Mouse (Mus musculus) layer of hippocampus, adult 9-11 months (tissue): ENCODE results near the gene Rnft2.

Experiments
- DNase-seq: peaks from one replicate; pipeline ENCODE4 v3.0.0; 2022

Rnft2 gene

DNA sequence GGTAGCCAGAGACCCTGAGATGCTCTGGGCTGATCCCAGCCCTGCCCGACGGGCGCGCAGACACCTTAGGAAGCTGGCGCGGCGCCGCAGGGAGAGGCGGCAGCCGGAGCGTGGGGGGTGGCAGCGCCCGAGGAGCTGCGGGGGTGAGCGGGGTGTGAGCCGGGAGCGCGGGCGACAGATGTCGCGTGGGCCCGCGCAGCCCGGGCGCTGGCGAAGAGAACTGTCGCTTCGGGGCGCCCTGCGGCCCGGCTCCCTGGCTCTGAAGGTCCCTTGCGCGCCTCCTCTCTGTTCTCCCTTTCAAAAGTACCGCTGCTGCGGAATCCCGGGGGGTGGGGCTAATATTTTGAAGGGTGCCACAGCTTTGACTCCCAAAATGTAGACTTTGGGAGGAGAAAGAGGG, 73.3 kb downstream of the Rnft2 start:
- DNase-seq = peak; percentile 73

GRCm38 (mm10) chr5:118170888-118171529, 73.9 kb downstream of the Rnft2 start:
- no peak for DNase-seq

DNA sequence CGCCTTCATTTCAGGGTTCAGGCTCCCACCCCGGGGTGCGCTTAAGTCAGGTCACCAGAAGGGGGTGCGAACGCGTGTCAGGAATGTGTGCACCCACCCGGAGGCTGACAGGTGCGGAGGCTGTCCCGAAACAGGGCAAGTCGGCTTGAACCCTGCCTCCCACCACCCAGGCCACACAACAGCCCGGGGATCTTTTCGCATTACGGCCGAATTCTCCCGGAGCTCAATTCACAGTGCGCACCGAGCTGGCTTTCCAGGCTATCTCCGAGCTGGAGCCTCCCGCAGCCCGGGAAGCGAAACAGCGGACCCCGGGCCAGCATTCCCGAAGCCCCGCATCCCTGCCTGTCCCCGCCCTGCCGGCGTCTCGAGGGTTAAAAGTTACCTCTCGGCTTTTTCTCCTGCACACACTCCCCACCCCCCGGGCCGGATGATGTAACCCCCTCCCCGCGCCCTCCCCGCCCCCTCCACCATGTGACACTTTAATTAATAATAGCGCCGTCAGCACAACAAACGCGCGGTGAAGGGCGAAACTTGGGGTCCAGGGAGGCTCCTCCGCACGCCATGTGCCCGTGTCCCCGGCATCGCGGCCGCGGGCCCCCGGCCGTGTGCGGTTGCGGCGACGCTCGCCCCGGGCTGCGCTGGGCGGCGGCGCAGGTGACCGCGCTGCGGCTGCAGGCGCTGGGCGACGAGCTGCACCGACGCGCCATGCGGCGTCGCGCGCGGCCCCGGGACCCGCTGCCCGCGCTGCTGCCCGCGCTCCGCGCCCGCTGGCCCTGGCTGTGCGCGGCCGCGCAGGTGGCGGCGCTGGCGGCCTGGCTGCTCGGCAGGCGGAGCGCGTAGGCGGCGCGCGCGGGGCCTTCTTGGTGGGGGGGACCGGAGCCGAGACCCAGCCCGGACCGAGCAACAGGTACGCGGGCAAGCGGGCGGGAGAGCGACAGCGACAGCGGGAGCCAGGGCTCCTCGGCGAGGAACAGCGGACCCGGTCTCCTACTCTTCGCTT, 75.4 kb downstream of the Rnft2 start:
- DNase-seq = no peak

DNA sequence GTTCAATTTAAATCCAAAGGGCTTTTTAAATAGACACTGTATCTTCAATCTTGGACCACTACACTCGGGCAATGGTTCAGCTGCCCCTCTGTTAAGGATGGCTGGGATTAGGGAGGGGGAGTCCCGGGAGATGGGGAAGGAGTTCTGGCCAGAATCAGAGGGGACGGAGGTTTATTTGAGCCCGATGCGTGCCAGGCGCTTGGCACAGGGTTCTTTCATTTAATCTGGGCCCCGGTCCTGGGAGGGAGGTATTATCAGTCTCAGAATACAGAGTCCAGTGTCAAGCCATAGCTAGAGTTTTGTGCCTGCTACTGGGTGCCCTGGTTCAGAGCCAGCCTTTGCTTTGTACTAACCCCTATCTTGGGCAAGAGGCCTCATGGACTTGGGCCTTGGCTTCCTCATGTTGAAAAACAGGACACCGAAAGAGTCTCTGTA, 77.3 kb downstream of the Rnft2 start:
- DNase-seq = peak; percentile 65

DNA sequence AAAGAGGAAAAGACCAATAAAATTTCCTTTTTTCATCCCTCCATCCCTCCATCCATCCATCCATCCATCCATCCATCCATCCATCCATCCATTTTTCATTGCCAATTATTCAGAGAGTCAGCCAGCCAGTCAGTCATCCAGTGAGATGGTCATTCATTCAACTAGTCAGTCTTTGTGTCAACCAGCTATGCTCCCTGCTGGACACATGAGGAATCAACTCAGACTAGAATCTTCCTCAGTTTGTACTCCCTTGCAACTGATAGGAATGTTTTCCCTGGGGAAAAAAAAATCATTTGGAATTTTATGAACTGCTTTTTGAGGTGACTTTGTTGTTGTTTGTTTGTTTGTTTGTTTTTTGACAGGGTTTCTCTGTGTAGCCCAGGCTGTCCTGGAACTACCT, 79.5 kb downstream of the Rnft2 start:
- no peak for DNase-seq

DNA sequence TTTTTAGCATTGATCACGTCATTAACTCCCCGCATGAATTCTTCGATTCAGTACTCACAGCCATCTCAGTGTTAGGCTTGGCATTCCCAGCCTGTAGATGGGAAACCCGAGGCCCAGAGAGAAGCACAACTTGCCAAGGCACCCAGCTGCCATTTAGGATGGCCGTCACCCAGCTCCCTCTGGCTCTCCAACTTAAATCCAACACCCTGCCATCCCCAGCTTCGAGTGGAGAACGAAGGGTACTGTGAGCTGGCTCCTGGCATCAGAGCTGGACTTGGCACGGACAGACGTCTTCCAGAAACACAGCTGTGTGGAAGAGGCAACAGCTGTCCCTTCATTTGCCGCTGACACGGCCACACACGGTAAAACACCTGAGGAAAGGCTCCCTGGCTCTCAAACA, 80.3 kb downstream of the Rnft2 start, which contains the start of gene Hrk:
Gene Hrk (plus strand): TSS at position 68 of the 400 bp plus-strand sequence.
- DNase-seq = peak; percentile 47

DNA sequence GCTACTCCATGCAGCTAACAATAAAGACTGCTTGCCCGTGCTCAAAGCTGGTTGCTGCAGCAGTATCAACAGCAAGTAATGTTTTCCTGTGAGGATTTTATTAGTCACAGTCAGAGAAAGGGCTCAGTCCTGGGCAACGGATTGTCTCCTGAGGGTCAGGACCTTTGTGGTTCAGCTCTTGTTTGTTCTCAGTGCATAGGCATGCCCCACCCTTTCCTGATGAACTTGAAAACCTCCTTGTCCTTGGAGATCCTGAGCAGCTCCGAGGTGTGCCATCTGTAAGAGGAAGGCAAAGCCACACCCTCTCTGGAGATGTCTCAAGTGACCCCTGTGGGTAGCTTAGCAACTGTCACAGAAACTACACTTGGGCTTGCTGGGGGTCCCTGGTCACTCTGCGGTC, 84.2 kb downstream of the Rnft2 start:
- DNase-seq = no peak

GRCm38 (mm10) chr5:118156976-118157375, 87.9 kb downstream of the Rnft2 start:
- no peak for DNase-seq

DNA sequence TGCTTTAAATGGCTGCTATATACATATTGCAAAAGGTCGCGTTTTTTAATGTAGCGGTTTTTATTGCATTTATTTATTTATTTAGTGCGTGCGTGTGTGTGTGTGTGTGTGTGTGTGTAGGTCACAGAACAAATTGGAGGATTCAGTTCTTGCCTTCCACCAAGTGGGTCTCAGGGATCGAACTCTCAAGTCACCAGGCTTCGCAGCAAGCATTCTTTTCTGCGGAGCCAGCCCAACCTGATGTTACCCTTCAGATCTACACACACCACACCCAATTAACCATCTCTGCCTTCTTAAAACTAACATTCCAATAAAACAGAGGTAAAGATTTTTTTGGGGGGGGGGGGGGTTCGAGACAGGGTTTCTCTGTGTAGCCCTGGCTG, 89.4 kb downstream of the Rnft2 start:
- no peak for DNase-seq

DNA sequence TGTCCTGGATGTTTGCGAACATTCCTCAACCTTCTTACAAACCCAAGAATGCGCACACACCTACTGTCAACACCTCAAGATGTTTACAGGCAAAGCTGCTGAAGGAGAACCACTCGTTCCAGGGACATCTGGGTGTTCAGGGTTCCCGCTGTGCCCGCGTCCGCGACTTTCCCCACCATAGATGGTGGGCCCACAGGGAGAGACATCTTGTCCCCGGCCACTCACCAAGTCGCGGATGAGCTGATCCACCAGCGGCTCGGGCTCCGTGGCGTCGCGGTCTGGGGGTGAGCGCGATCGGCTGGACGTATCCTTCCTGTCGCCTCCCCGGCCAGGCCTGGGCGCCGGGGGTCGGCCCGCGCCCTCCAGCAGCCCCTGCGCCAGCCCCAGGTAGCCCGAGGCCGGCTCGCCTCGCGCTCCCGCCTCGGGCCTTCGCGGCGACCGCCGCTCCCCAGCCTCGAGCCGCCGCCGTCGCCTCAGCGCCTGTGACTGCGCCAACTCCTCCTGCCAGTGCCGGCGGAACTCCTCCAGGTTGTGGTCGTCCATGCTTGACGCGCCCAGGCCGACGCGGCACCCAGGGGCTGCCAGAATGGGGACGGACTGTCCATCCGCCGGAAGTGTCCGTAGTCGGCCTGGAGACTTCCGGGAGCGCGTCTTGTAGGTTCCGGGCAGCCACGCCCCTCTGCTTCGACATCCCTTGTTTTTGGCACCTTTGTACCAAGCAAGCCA, 89.9 kb downstream of the Rnft2 start, which contains the start of gene Fbxw8:
Gene Fbxw8 (minus strand): TSS at position 626 of the 726 bp plus-strand sequence.
- DNase-seq = peak; percentile 82

GRCm38 (mm10) chr5:118149711-118150110, 95.2 kb downstream of the Rnft2 start:
- DNase-seq = no peak

GRCm38 (mm10) chr5:118147264-118147663, 97.7 kb downstream of the Rnft2 start:
- DNase-seq = no peak

- DNase-seq = no peak
Observed at GRCm38 (mm10) chr5:118145999-118146679, 98.8 kb downstream of the Rnft2 start.

DNA sequence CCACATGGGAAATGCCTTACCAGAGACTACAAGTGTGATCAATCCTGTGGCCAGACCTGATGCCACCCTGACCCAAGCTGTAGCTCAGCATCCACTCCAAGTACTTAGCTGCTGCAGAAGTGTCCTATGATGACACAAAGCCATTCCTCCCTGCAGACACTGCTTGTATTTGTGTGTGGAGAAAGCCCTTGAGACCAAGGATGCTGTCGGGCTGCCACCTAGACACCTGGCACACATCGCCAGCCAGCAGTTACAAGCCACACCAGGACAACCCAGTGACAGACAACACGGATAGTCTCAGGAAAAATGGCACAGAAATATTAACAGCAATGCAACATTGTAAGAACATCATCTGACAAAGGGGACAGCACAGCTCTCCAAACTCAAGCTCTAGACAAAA, 99.5 kb downstream of the Rnft2 start:
- DNase-seq = no peak

DNA sequence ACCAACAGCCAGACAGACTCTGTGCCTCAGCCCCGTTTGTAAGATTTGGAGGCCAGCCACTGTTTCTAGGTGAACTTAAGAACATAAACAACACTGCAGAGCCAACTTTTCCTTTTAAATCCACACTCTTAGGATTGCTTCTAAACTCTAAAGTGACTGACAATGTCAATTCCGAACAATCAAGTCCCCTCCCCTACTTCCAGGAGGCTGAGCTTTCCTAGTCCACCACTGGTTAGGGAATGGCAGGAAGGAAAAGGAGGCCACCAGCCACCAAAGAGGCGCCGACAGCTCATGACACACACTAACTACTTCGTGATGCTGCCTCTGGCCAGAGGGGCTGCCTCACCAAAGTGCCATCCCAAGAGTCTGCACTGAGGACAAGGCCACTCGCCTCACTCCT, 100.1 kb downstream of the Rnft2 start:
- DNase-seq = no peak

- DNase-seq = no peak
Observed at GRCm38 (mm10) chr5:118144327-118144726, 100.6 kb downstream of the Rnft2 start.

- no peak for DNase-seq
Observed at GRCm38 (mm10) chr5:118143211-118144026, 101.5 kb downstream of the Rnft2 start.

DNA sequence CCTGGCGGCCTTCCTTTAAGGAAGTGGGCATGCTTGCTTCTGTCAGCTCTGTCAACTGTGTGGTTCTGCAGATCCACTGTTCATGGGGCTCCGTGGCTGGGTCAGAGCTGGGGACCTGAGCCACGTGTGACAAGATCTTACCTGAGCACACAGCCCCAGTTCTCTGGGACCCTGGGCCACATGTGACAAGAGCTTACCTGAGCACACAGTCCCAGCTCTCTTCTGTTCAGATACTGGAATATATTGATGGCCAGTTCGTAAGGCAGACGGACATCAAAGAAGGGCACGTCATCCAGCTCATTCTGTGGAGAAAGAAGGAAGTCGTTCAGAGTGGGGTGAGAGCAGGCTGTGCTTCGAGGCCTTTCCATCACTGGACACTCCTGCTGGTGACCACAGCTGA, 102.4 kb downstream of the Rnft2 start:
- no peak for DNase-seq
